Mouse (Mus musculus) CH12.LX (cell line): ENCODE measurements around the gene Sapcd2. TPM values are rescaled to one million over a fixed set of nuclear protein-coding genes. Genes with fewer than 3 reads are reported as not detected.

ENCODE experiments used
- DNase-seq: peaks from one replicate; pipeline ENCODE4 v3.0.0-alpha.2; 2013; ENCODE audit errors: extremely low read depth
- H3K27ac ChIP-seq: 2 replicates; pipeline ENCODE4 v1.5.1; 2012; ENCODE audit warnings: low read depth, mild to moderate bottlenecking, control low read depth, moderate library complexity; ENCODE audit not compliant: insufficient read depth
- H3K27me3 ChIP-seq: replicated peaks from 2 replicates; pipeline ENCODE3; 2012; ENCODE audit warnings: inconsistent platforms
- H3K36me3 ChIP-seq, 2 experiments: replicated peaks in 1 of 2; 2 replicates each; pipeline versions ENCODE3 to v1.6.1; 2012; ENCODE audit warnings: inconsistent platforms in 1 of 2, low read length in 1 of 2, mild to moderate bottlenecking in 1 of 2, mixed read lengths in 1 of 2, moderate library complexity in 1 of 2; ENCODE audit not compliant: control insufficient read depth in 1 of 2, insufficient read depth in 1 of 2
- H3K4me1 ChIP-seq, 2 experiments: 2 replicates each; pipeline ENCODE4 v1.6.1; 2012; ENCODE audit warnings: inconsistent platforms in 1 of 2, moderate library complexity in 1 of 2; ENCODE audit not compliant: insufficient read depth in 2 of 2, control insufficient read depth in 1 of 2
- H3K4me2 ChIP-seq: 2 replicates; pipeline ENCODE4 v1.6.1; 2012; ENCODE audit warnings: low read depth, mild to moderate bottlenecking, control low read depth; ENCODE audit not compliant: poor library complexity, insufficient read depth, severe bottlenecking
- H3K4me3 ChIP-seq, 3 experiments: fragments of 150-350 bp in 1 of 3; sonication (generic) in 1 of 3; replicated peaks in 1 of 3; 2 replicates each; pipeline versions ENCODE3 to v1.5.1; 2011 to 2012; ENCODE audit warnings: low read depth in 2 of 3, low read length in 2 of 3, mild to moderate bottlenecking in 2 of 3, moderate library complexity in 2 of 3, control low read depth in 1 of 3, improper control_type of control experiment in 1 of 3, inconsistent platforms in 1 of 3, mixed read lengths in 1 of 3; ENCODE audit not compliant: poor library complexity in 1 of 3
- H3K79me2 ChIP-seq: replicated peaks from 2 replicates; pipeline ENCODE4 v1.6.1; 2012; ENCODE audit warnings: mild to moderate bottlenecking, moderate library complexity; ENCODE audit not compliant: control insufficient read depth, poor library complexity, insufficient read depth, severe bottlenecking; ENCODE audit errors: extremely low read depth
- H3K9ac ChIP-seq: 2 replicates; pipeline ENCODE4 v1.6.1; 2012; ENCODE audit warnings: low read depth, mild to moderate bottlenecking, control low read depth, moderate library complexity; ENCODE audit not compliant: insufficient read depth
- H3K9me3 ChIP-seq: replicated peaks from 2 replicates; pipeline ENCODE3; 2012; ENCODE audit warnings: low read length, inconsistent platforms, mixed read lengths
- CHD2 ChIP-seq: IDR thresholded peaks from 2 replicates; pipeline ENCODE4 v1.6.1; 2011; ENCODE audit warnings: low read length, improper control_type of control experiment
- E2F4 ChIP-seq: IDR thresholded peaks from 2 replicates; pipeline ENCODE4 v1.6.1; 2011; ENCODE audit warnings: low read depth, low read length, improper control_type of control experiment; ENCODE audit not compliant: insufficient replicate concordance
- ELF1 ChIP-seq: IDR thresholded peaks from 2 replicates; pipeline ENCODE4 v1.6.1; 2014; ENCODE audit warnings: low read depth, mild to moderate bottlenecking, inconsistent platforms, low read length, improper control_type of control experiment
- EP300 ChIP-seq: IDR thresholded peaks from 2 replicates; pipeline ENCODE4 v1.6.1; 2011; ENCODE audit warnings: low read length, improper control_type of control experiment
- ETS1 ChIP-seq: conservative IDR thresholded peaks from 2 replicates; pipeline ENCODE4 v1.6.1; 2012; ENCODE audit warnings: low read depth, mild to moderate bottlenecking, inconsistent platforms, low read length, improper control_type of control experiment, moderate library complexity
- GABPA ChIP-seq: IDR thresholded peaks from 2 replicates; pipeline ENCODE4 v1.6.1; 2012; ENCODE audit warnings: low read depth, low read length, improper control_type of control experiment, inconsistent platforms; ENCODE audit not compliant: insufficient replicate concordance
- HCFC1 ChIP-seq: IDR thresholded peaks from 2 replicates; pipeline ENCODE4 v1.6.1; 2012; ENCODE audit warnings: low read depth, mild to moderate bottlenecking, inconsistent platforms, low read length, improper control_type of control experiment
- IRF4 ChIP-seq: IDR thresholded peaks from 2 replicates; pipeline ENCODE4 v1.6.1; 2014; ENCODE audit warnings: low read depth, mild to moderate bottlenecking, inconsistent platforms, low read length, improper control_type of control experiment
- JUN ChIP-seq: IDR thresholded peaks from 2 replicates; pipeline ENCODE4 v1.6.1; 2011; ENCODE audit warnings: low read depth, mild to moderate bottlenecking, low read length, improper control_type of control experiment, moderate library complexity; ENCODE audit not compliant: insufficient read depth
- MAFK ChIP-seq: IDR thresholded peaks from 2 replicates; pipeline ENCODE4 v1.6.1; 2011; ENCODE audit warnings: low read length, improper control_type of control experiment; ENCODE audit not compliant: insufficient replicate concordance
- MEF2A ChIP-seq: IDR thresholded peaks from 2 replicates; pipeline ENCODE4 v1.6.1; 2014; ENCODE audit warnings: low read depth, mild to moderate bottlenecking, inconsistent platforms, low read length, improper control_type of control experiment, borderline replicate concordance
- PAX5 ChIP-seq: IDR thresholded peaks from 2 replicates; pipeline ENCODE4 v1.6.1; 2012; ENCODE audit warnings: low read length, inconsistent platforms, mixed read lengths
- POLR2AphosphoS2 ChIP-seq: IDR thresholded peaks from 2 replicates; pipeline ENCODE4 v1.6.1; 2011; ENCODE audit warnings: low read depth, low read length, improper control_type of control experiment
- RAD21 ChIP-seq: IDR thresholded peaks from 2 replicates; pipeline ENCODE4 v1.6.1; 2011; ENCODE audit warnings: low read depth, mild to moderate bottlenecking, low read length, improper control_type of control experiment, moderate library complexity
- RCOR1 ChIP-seq: conservative IDR thresholded peaks from 2 replicates; pipeline ENCODE4 v1.6.1; 2012; ENCODE audit warnings: low read depth, mild to moderate bottlenecking, inconsistent platforms, low read length, improper control_type of control experiment
- SMC3 ChIP-seq: IDR thresholded peaks from 2 replicates; pipeline ENCODE4 v1.6.1; 2011; ENCODE audit warnings: low read depth, low read length, improper control_type of control experiment
- TBP ChIP-seq: conservative IDR thresholded peaks from 2 replicates; pipeline ENCODE4 v1.6.1; 2011; ENCODE audit warnings: low read depth, low read length, improper control_type of control experiment
- TCF12 ChIP-seq: IDR thresholded peaks from 2 replicates; pipeline ENCODE4 v1.6.1; 2014; ENCODE audit warnings: low read depth, mild to moderate bottlenecking, inconsistent platforms, low read length, improper control_type of control experiment
- UBTF ChIP-seq: IDR thresholded peaks from 2 replicates; pipeline ENCODE4 v1.6.1; 2012; ENCODE audit warnings: low read depth, mild to moderate bottlenecking, inconsistent platforms, low read length, improper control_type of control experiment, moderate library complexity
- USF1 ChIP-seq: IDR thresholded peaks from 2 replicates; pipeline ENCODE4 v1.6.1; 2014; ENCODE audit warnings: low read depth, mild to moderate bottlenecking, inconsistent platforms, low read length, improper control_type of control experiment
- ZC3H11A ChIP-seq: IDR thresholded peaks from 2 replicates; pipeline ENCODE4 v1.6.1; 2012; ENCODE audit warnings: low read depth, mild to moderate bottlenecking, inconsistent platforms, low read length, improper control_type of control experiment
- ZKSCAN1 ChIP-seq: IDR thresholded peaks from 2 replicates; pipeline ENCODE4 v1.6.1; 2012; ENCODE audit warnings: low read depth, inconsistent platforms, low read length, improper control_type of control experiment, borderline replicate concordance
- ZMIZ1 ChIP-seq: IDR thresholded peaks from 2 replicates; pipeline ENCODE4 v1.6.1; 2012; ENCODE audit warnings: low read depth, mild to moderate bottlenecking, inconsistent platforms, low read length, improper control_type of control experiment
- dilution Hi-C: fragments of 300-500 bp; cut with MboI; formaldehyde crosslinking; loops from 2 replicates; pipeline ENCODE4 v1.14.3; 2020; ENCODE audit warnings: low sequenced_read_pairs; ENCODE audit not compliant: extremely low pct_unique_long_range_greater_than_20kb, extremely low pct_ligation_motif_present
- in situ Hi-C: fragments of 300-500 bp; cut with MboI; formaldehyde crosslinking; loops from 3 replicates; pipeline ENCODE4 v1.14.3; 2019; ENCODE audit warnings: low sequenced_read_pairs, low pct_ligation_motif_present, low pct_unique_long_range_greater_than_20kb, mixed read lengths
- polyA plus RNA-seq: library from polyadenylated mRNA; unstranded; fragments of >175 nt; gene quantifications from 2 replicates; pipeline ENCODE4 v1.2.1, GENCODE M21; 2012; ENCODE audit warnings: low read depth; ENCODE audit not compliant: insufficient read length
- total RNA-seq, 2 experiments: library from RNA; depleted of rRNA; stranded (reverse); fragments of 300-350 nt in 1 of 2; fragments of >200 nt in 1 of 2; gene quantifications; 2 replicates each; pipeline ENCODE4 v1.2.3; 2012 to 2014

The Sapcd2 gene
- total and polyA plus RNA-seq, 3 experiments, result 16.9 to 27.3 (median 22.5) TPM

- no peak overlapping the region for H3K4me2 ChIP-seq
- H3K4me1 ChIP-seq, result peaks cover 11 to 27% of the 10 kb centered on the region in 2 experiments
- no peaks in the 10 kb centered on the region for H3K27me3 ChIP-seq
- dilution Hi-C loops (no loop called here), in situ Hi-C loops (no loop called here)
- H3K9ac ChIP-seq, result no peak overlapping the region
- DNase-seq, result no peak
- H3K79me2 ChIP-seq, result no peaks in the 10 kb centered on the region
- TF ChIP-seq ZMIZ1 (no peak), ETS1 (no peak), RAD21 (no peak), E2F4 (no peak), CHD2 (no peak), HCFC1 (no peak), EP300 (no peak), TBP (no peak), UBTF (no peak), USF1 (no peak), ELF1 (no peak), RCOR1 (no peak), IRF4 (no peak)
- H3K27ac ChIP-seq, result no peak overlapping the region
- no peaks in the 10 kb centered on the region for H3K9me3 ChIP-seq
- H3K36me3 ChIP-seq, result peaks cover 20 to 59% of the 10 kb centered on the region in 2 experiments
- H3K4me3 ChIP-seq, result no peak overlapping the region
Measured at GRCm38 (mm10) chr2:25359848-25360247, 12.3 kb upstream of the Sapcd2 start.

- DNase-seq, result no peak
Measured at GRCm38 (mm10) chr2:25363478-25364178, 8.5 kb upstream of the Sapcd2 start.

More at GRCm38 (mm10) chr2:25363478-25364178, 8.5 kb upstream of the Sapcd2 start:
- no peak overlapping the region for H3K4me2 ChIP-seq
- no peak overlapping the region for H3K9ac ChIP-seq
- H3K4me1 ChIP-seq, result peaks cover 7 to 11% of the 10 kb centered on the region in 2 experiments; a peak in 3 of 4 replicates
- in situ Hi-C loops (no loop called here), dilution Hi-C loops (no loop called here)
- H3K9me3 ChIP-seq, result no peaks in the 10 kb centered on the region
- TF ChIP-seq PAX5 (no peak), ETS1 (no peak), E2F4 (no peak), ZKSCAN1 (no peak), RAD21 (no peak), ZC3H11A (no peak), SMC3 (no peak), MAFK (no peak), POLR2AphosphoS2 (no peak), IRF4 (no peak), ZMIZ1 (no peak), TCF12 (no peak), GABPA (no peak), JUN (no peak), USF1 (no peak), MEF2A (no peak)
- H3K79me2 ChIP-seq, result no peaks in the 10 kb centered on the region
- H3K4me3 ChIP-seq, result no peak overlapping the region
- peaks cover 20 to 54% of the 10 kb centered on the region in 2 experiments for H3K36me3 ChIP-seq
- H3K27me3 ChIP-seq, result peaks cover 17% of the 10 kb centered on the region
- H3K27ac ChIP-seq, result no peak overlapping the region
